ENCODE assay signal across 2 mouse cellular contexts in genomic region chr2:35066525-35067082, GRCm38 (mm10).
TF ChIP-seq lines count a peak whose summit lies in the region.

No protein-coding gene starts in this region.

TF ChIP-seq in CH12.LX, 34 proteins besides CTCF, POLR2A, EP300 and RAD21:
- TF ChIP-seq UBTF (IDR thresholded peaks at IDR 0.05; ENCODE audit: low read depth, low read length) (no peak), ZMIZ1 (IDR thresholded peaks at IDR 0.05; ENCODE audit: low read depth, low read length) (peak; percentile 91), SMC3 (IDR thresholded peaks at IDR 0.05; ENCODE audit: low read depth, low read length) (no peak), MEF2A (IDR thresholded peaks at IDR 0.05; ENCODE audit: borderline replicate concordance, low read depth, low read length) (peak; percentile 96), MYC (IDR thresholded peaks at IDR 0.05; ENCODE audit: low read depth, low read length) (peak; percentile 62), ELF1 (IDR thresholded peaks at IDR 0.05; ENCODE audit: low read depth, low read length) (peak; percentile 44; the same call in 1 of the 2 replicates), MAFK (IDR thresholded peaks at IDR 0.05; ENCODE audit: insufficient replicate concordance, low read length) (peak; percentile 100), ZNF384 (IDR thresholded peaks at IDR 0.05; ENCODE audit: low read depth, low read length) (no peak), PAX5 (IDR thresholded peaks at IDR 0.05; ENCODE audit: low read length) (no peak), CHD2 (IDR thresholded peaks at IDR 0.05; ENCODE audit: low read length) (0 out of 2 replicates have a peak, but pooled peaks have one; percentile 1), SIN3A (IDR thresholded peaks at IDR 0.05; ENCODE audit: low read length) (peak; percentile 76; the same call in 1 of the 2 replicates), JUN (IDR thresholded peaks at IDR 0.05; ENCODE audit: insufficient read depth, low read depth, low read length) (peak; percentile 80), MXI1 (IDR thresholded peaks at IDR 0.05; ENCODE audit: low read depth, low read length) (no peak), NRF1 (IDR thresholded peaks at IDR 0.05; ENCODE audit: low read depth, low read length) (no peak), IRF4 (IDR thresholded peaks at IDR 0.05; ENCODE audit: low read depth, low read length) (peak; percentile 86), USF1 (IDR thresholded peaks at IDR 0.05; ENCODE audit: low read depth, low read length) (no peak), ZKSCAN1 (IDR thresholded peaks at IDR 0.05; ENCODE audit: borderline replicate concordance, low read depth, low read length) (no peak; the same call in 1 of the 2 replicates), USF2 (conservative IDR thresholded peaks at IDR 0.05; ENCODE audit: low read depth, low read length) (no peak), KAT2A (IDR thresholded peaks at IDR 0.05; ENCODE audit: insufficient replicate concordance, low read length) (0 out of 2 replicates have a peak, but pooled peaks have one; percentile 80), CHD1 (IDR thresholded peaks at IDR 0.05; ENCODE audit: low read depth, low read length) (peak; percentile 81; the same call in 1 of the 2 replicates), TBP (conservative IDR thresholded peaks at IDR 0.05; ENCODE audit: low read depth, low read length) (peak; percentile 97), NELFE (IDR thresholded peaks at IDR 0.05; ENCODE audit: low read depth, low read length) (peak; percentile 91), JUND (conservative IDR thresholded peaks at IDR 0.05; ENCODE audit: low read depth, low read length) (peak; percentile 74; the same call in 1 of the 2 replicates), HCFC1 (IDR thresholded peaks at IDR 0.05; ENCODE audit: low read depth, low read length) (peak; percentile 81), ETS1 (conservative IDR thresholded peaks at IDR 0.05; ENCODE audit: low read depth, low read length) (peak; percentile 61; the same call in 1 of the 2 replicates), MAX (IDR thresholded peaks at IDR 0.05; ENCODE audit: low read length) (0 out of 2 replicates have a peak, but pooled peaks have one; percentile 70), GABPA (IDR thresholded peaks at IDR 0.05; ENCODE audit: insufficient replicate concordance, low read depth, low read length) (peak; percentile 58), POLR2AphosphoS2 (IDR thresholded peaks at IDR 0.05; ENCODE audit: low read depth, low read length) (peak; percentile 95), MAZ (IDR thresholded peaks at IDR 0.05; ENCODE audit: low read depth, low read length) (peak; percentile 41), TCF12 (IDR thresholded peaks at IDR 0.05; ENCODE audit: low read depth, low read length) (peak; percentile 89), RCOR1 (conservative IDR thresholded peaks at IDR 0.05; ENCODE audit: low read depth, low read length) (no peak), BHLHE40 (IDR thresholded peaks at IDR 0.05; ENCODE audit: low read depth, low read length) (no peak), ZC3H11A (IDR thresholded peaks at IDR 0.05; ENCODE audit: low read depth, low read length) (peak; percentile 98), E2F4 (IDR thresholded peaks at IDR 0.05; ENCODE audit: insufficient replicate concordance, low read depth, low read length) (no peak)

TF ChIP-seq in MEL, 35 proteins besides CTCF, POLR2A, EP300 and RAD21:
- peak; percentile 60; the same call in 1 of the 2 replicates for TF ChIP-seq MAFK (IDR thresholded peaks at IDR 0.05; ENCODE audit: borderline replicate concordance, low read depth, low read length)
- TF ChIP-seq UBTF (IDR thresholded peaks at IDR 0.05; ENCODE audit: borderline replicate concordance, insufficient read depth, low read depth, low read length), result no peak
